Mouse (Mus musculus): ENCODE data around the gene Olfr761. TPM values are rescaled to one million over a fixed set of nuclear protein-coding genes. Genes with fewer than 3 reads are reported as not detected.

Gene Olfr761
- polyA plus RNA-seq (2012; rRNA removed), result not detected in 2 replicates

DNA sequence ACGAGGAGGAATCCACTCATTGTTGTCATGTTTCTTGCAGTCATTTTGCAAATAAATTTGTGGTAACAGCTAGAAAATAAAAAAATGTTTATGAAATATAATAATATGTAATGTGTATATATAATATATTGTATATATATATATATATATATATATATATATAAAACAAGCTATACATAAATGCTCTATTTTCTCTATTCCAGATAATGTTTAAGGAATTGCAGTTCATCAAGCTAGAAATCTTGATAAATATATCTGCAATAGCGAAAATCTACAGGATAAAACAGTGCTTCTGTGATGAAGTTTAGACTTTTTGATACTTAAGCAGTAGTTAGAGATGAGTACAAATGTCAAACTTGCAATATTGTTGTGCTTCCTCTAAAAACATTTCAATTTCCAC is at the start of gene Olfr761:
Gene Olfr761 (minus strand): TSS at position 101 of the 400 bp plus-strand sequence.

GRCm38 (mm10) chr17:37920248-37920647 is 32.6 kb downstream of the Olfr761 start, which contains the start of gene Olfr128:
Gene Olfr128, plus strand, starts transcription at chr17:37920548.

Other genes starting within 250 kb of the Olfr761 start
- not detected in 2 replicates for gene Olfr120, start 231.3 kb downstream of the Olfr761 start, polyA plus RNA-seq (2012; rRNA removed)
- not detected in 2 replicates for gene Olfr121, start 204.2 kb downstream of the Olfr761 start, polyA plus RNA-seq (2012; rRNA removed)
- not detected in 2 replicates for gene Olfr122, start 184.5 kb downstream of the Olfr761 start, polyA plus RNA-seq (2012; rRNA removed)
- not detected in 2 replicates for gene Olfr123, start 159.6 kb downstream of the Olfr761 start, polyA plus RNA-seq (2012; rRNA removed)
- gene Olfr124, start 153.2 kb downstream of the Olfr761 start, polyA plus RNA-seq (2012; rRNA removed), result not detected in 2 replicates
- not detected in 2 replicates for gene Olfr125, start 120.1 kb downstream of the Olfr761 start, polyA plus RNA-seq (2012; rRNA removed)
- gene Olfr126, start 105.6 kb downstream of the Olfr761 start, polyA plus RNA-seq (2012; rRNA removed), result not detected in 2 replicates
- not detected in 2 replicates for gene Olfr127, start 52.6 kb downstream of the Olfr761 start, polyA plus RNA-seq (2012; rRNA removed)
- not detected in 2 replicates for gene Olfr128, start 32.5 kb downstream of the Olfr761 start, polyA plus RNA-seq (2012; rRNA removed)
- not detected in 2 replicates for gene Olfr129, start 107.0 kb upstream of the Olfr761 start, polyA plus RNA-seq (2012; rRNA removed)
- not detected in 2 replicates for gene Olfr130, start 110.8 kb upstream of the Olfr761 start, polyA plus RNA-seq (2012; rRNA removed)
- not detected in 2 replicates for gene Olfr131, start 135.6 kb upstream of the Olfr761 start, polyA plus RNA-seq (2012; rRNA removed)
- not detected in 2 replicates for gene Olfr132, start 181.4 kb upstream of the Olfr761 start, polyA plus RNA-seq (2012; rRNA removed)
- not detected in 2 replicates for gene Olfr133, start 192.2 kb upstream of the Olfr761 start, polyA plus RNA-seq (2012; rRNA removed)
- not detected in 2 replicates for gene Olfr134, start 218.3 kb upstream of the Olfr761 start, polyA plus RNA-seq (2012; rRNA removed)